Mouse (Mus musculus) granulocyte monocyte progenitor cell, adult 5-6 weeks (primary cell): ENCODE data around the gene Tnxb. TPM values are rescaled to one million over a fixed set of nuclear protein-coding genes. Genes with fewer than 3 reads are reported as not detected.
"Not testable (repeated sequence)": the region's sequence is repeated elsewhere in the genome, so short reads cannot be mapped to it uniquely, and the experiment has no call there.

Experiments
- ATAC-seq: replicated peaks from 2 replicates; pipeline ENCODE4 v1.8.0; 2016; ENCODE audit warnings: mild to moderate bottlenecking, moderate TSS enrichment, inconsistent platforms; ENCODE audit not compliant: poor library complexity, severe bottlenecking
- total RNA-seq, 2 experiments: library from RNA; stranded (forward) in 1 of 2; stranded (reverse) in 1 of 2; fragments of 200-712, 200-1000 nt in 1 of 2; fragments of >200 nt in 1 of 2; fragmentation: Nextera tagmentation in 1 of 2; gene quantifications; 2 replicates each; pipeline ENCODE4 v1.2.3; 2014 to 2017

The Tnxb gene
- total RNA-seq, 2 experiments from 2014 or later, result not detected

GRCm38 (mm10) chr17:34681132-34681571 lies 10.8 kb downstream of the Tnxb start:
- ATAC-seq, result peak; percentile 71

- no peak for ATAC-seq
Measured at GRCm38 (mm10) chr17:34681881-34682536, 11.7 kb downstream of the Tnxb start.

- no peak for ATAC-seq
Measured at GRCm38 (mm10) chr17:34683179-34683578, 12.8 kb downstream of the Tnxb start.

GRCm38 (mm10) chr17:34683686-34684220 lies 13.4 kb downstream of the Tnxb start:
- no peak for ATAC-seq

- ATAC-seq, result peak; percentile 17; the same call in 1 of the 2 replicates
Measured at GRCm38 (mm10) chr17:34684253-34684893, 14.0 kb downstream of the Tnxb start.

- peak; percentile 63 for ATAC-seq
Measured at GRCm38 (mm10) chr17:34685120-34686110, 15.1 kb downstream of the Tnxb start.

- ATAC-seq, result no peak
Measured at GRCm38 (mm10) chr17:34688889-34689288, 18.6 kb downstream of the Tnxb start.

GRCm38 (mm10) chr17:34690458-34690857 lies 20.1 kb downstream of the Tnxb start:
- ATAC-seq, result no peak

- no peak for ATAC-seq
Measured at GRCm38 (mm10) chr17:34692906-34693305, 22.6 kb downstream of the Tnxb start.

- no peak for ATAC-seq
Measured at GRCm38 (mm10) chr17:34699575-34700408, 29.5 kb downstream of the Tnxb start.

GRCm38 (mm10) chr17:34700671-34701071 lies 30.3 kb downstream of the Tnxb start:
- ATAC-seq, result no peak

- not testable (repeated sequence) for ATAC-seq
Measured at GRCm38 (mm10) chr17:34706476-34706875, 36.1 kb downstream of the Tnxb start.

- no peak; the same call in 1 of the 2 replicates for ATAC-seq
Measured at GRCm38 (mm10) chr17:34712951-34713350, 42.6 kb downstream of the Tnxb start.

- ATAC-seq, result not testable (repeated sequence)
Measured at GRCm38 (mm10) chr17:34714181-34714907, 44.0 kb downstream of the Tnxb start.

GRCm38 (mm10) chr17:34714908-34715445 lies 44.6 kb downstream of the Tnxb start:
- not testable (repeated sequence) for ATAC-seq

GRCm38 (mm10) chr17:34715451-34715850 lies 45.1 kb downstream of the Tnxb start:
- ATAC-seq, result not testable (repeated sequence)

- no peak for ATAC-seq
Measured at GRCm38 (mm10) chr17:34716247-34716646, 45.9 kb downstream of the Tnxb start.

- ATAC-seq, result no peak
Measured at GRCm38 (mm10) chr17:34717401-34717800, 47.1 kb downstream of the Tnxb start.
